Mouse (Mus musculus) splenic B cell, adult 2 months (primary cell): ENCODE measurements at regions not wholly inside any gene's neighbourhood (a gene's known extent, or its start where the extent isn't known, plus 50 kb on each side); places are given as distances from the start of the nearest gene placed in this dataset.

Source experiments
- DNase-seq: peaks from one replicate; pipeline ENCODE4 v3.0.0-alpha.2; 2011; ENCODE audit warnings: low read depth, low spot score
- H3K27me3 ChIP-seq: 2 replicates; pipeline ENCODE4 v1.6.1; 2012; ENCODE audit warnings: mild to moderate bottlenecking, low read length, moderate library complexity, mixed read lengths; ENCODE audit not compliant: control insufficient read depth, poor library complexity, insufficient read depth, severe bottlenecking
- H3K36me3 ChIP-seq: 2 replicates; pipeline ENCODE4 v1.6.1; 2012; ENCODE audit warnings: mild to moderate bottlenecking, low read length, moderate library complexity, mixed read lengths; ENCODE audit not compliant: control insufficient read depth, poor library complexity, insufficient read depth, severe bottlenecking

DNA sequence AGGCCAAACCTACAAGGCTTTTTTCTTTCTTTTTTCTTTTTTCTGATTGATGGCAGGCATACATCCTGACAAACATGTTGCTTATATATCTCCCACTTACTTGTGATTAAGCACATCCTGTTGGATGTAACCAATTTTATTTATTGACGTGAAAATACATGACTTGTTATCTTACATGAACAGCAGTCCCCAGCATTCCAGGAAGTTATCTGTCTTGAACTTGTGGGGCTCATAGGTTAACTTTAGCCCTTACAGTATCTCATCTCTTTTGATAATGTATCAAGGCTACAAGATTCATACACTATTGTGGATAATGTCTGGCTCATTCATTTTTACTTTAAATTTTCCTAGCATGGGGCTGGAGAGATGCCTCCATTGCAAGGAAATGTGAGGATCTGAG, 852.0 kb upstream of the Agtr1b start:
- DNase-seq: no peak
- no peaks in the 10 kb centered on the region for H3K36me3 ChIP-seq
- no peaks in the 10 kb centered on the region for H3K27me3 ChIP-seq

GRCm38 (mm10) chr3:21241184-21241583, 835.3 kb upstream of the Tbl1xr1 start:
- Histone ChIP-seq H3K36me3 (no peaks in the 10 kb centered on the region), H3K27me3 (no peaks in the 10 kb centered on the region)
- no peak for DNase-seq

GRCm38 (mm10) chr3:21256129-21256760, 820.2 kb upstream of the Tbl1xr1 start:
- no peak for DNase-seq
- no peaks in the 10 kb centered on the region for H3K36me3 ChIP-seq
- H3K27me3 ChIP-seq: no peaks in the 10 kb centered on the region

DNA sequence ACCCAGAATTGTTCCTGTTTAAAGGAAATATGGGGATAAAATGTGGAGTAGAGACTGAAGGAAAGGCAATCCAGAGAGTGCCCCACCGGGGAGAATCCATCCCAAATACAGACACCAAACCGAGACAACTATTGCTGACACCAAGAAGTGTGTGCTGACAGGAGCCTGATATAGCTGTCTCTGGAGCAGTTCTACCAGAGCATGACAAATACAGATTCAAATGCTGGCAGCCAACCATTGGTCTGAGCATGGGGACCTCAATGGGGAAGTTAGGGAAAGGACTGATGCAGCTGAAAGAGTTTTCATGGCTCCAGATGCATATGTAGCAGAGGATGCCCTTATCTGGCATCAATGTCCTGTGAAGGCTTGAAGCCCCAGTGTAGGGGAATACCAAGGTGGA, 813.1 kb upstream of the Tbl1xr1 start:
- H3K27me3 ChIP-seq: no peaks in the 10 kb centered on the region
- DNase-seq: no peak
- no peaks in the 10 kb centered on the region for H3K36me3 ChIP-seq

DNA sequence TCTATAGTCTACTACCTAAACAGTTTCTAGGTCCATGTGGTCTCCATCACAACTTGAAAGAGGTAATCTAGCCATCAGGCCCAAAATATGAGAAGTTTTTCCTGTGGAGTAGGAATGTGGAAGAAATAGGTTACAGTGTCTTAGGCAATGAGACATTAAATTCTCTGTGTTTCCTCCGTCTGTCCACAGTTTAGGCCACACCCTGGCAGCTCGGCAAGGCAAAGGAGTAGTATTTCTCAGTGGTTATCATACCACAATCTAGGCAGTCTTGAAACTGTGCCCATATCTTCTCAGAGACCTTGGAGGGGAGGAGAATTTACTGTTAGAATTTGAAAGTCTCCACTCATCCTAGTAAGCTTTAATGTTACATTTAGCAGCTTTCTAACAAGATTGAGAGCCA, 811.0 kb upstream of the Tbl1xr1 start:
- Histone ChIP-seq H3K27me3 (no peaks in the 10 kb centered on the region), H3K36me3 (no peaks in the 10 kb centered on the region)
- DNase-seq: no peak

- no peaks in the 10 kb centered on the region for H3K36me3 ChIP-seq
- DNase-seq: no peak
- no peaks in the 10 kb centered on the region for H3K27me3 ChIP-seq
These were observed 807.9 kb upstream of the Tbl1xr1 start for GRCm38 (mm10) chr3:21268429-21269129.

DNA sequence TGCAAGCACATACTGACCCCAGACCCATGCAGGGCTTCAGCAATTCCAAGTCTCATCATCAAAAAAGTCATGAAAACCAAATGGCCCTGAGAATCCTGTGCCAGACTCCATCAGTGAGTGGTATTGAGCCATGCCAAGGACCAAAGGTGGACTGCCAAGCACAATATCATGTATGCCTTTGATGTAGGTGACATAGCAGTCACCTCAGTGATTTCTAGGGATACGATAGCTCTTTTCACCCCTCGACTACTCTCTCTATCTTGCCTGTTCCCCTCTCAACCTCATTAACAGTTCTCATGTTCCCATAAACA, 807.4 kb upstream of the Tbl1xr1 start:
- no peaks in the 10 kb centered on the region for H3K36me3 ChIP-seq
- H3K27me3 ChIP-seq: no peaks in the 10 kb centered on the region
- DNase-seq: no peak

GRCm38 (mm10) chr3:21270788-21271187, 805.7 kb upstream of the Tbl1xr1 start:
- Histone ChIP-seq H3K27me3 (no peaks in the 10 kb centered on the region), H3K36me3 (no peaks in the 10 kb centered on the region)

GRCm38 (mm10) chr3:21272219-21272618, 804.2 kb upstream of the Tbl1xr1 start:
- no peak for DNase-seq
- Histone ChIP-seq H3K36me3 (no peaks in the 10 kb centered on the region), H3K27me3 (no peaks in the 10 kb centered on the region)

More at GRCm38 (mm10) chr3:21270788-21271187, 805.7 kb upstream of the Tbl1xr1 start:
- DNase-seq: no peak

GRCm38 (mm10) chr3:21292774-21293173, 783.7 kb upstream of the Tbl1xr1 start:
- DNase-seq: no peak
- Histone ChIP-seq H3K36me3 (no peaks in the 10 kb centered on the region), H3K27me3 (no peaks in the 10 kb centered on the region; the same call in 1 of the 2 replicates)

GRCm38 (mm10) chr3:21293308-21293707, 783.1 kb upstream of the Tbl1xr1 start:
- Histone ChIP-seq H3K27me3 (no peaks in the 10 kb centered on the region; the same call in 1 of the 2 replicates), H3K36me3 (no peaks in the 10 kb centered on the region)
- DNase-seq: no peak

DNA sequence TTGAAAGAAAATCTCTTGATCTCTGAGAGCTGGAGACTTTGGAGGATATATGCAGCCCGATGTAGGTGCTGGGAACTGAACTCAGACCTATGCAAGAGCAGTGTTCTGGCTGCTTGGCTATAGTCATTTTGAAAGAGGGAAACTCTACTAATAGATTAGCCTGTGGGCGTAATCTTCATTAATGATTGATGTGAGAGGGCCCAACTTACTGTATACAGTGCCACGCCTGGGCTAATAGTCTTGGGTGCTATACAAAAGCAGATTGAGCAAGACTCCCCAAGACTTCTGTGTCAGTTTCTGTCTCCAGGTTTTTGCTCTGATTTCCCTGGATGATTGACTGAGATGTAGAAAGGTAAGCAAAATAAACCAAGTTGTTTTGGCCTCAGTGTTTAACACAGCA, 781.7 kb upstream of the Tbl1xr1 start:
- H3K36me3 ChIP-seq: no peaks in the 10 kb centered on the region
- H3K27me3 ChIP-seq: no peaks in the 10 kb centered on the region; the same call in 1 of the 2 replicates
- no peak for DNase-seq

GRCm38 (mm10) chr3:21296581-21297110, 779.8 kb upstream of the Tbl1xr1 start:
- no peak for DNase-seq

DNA sequence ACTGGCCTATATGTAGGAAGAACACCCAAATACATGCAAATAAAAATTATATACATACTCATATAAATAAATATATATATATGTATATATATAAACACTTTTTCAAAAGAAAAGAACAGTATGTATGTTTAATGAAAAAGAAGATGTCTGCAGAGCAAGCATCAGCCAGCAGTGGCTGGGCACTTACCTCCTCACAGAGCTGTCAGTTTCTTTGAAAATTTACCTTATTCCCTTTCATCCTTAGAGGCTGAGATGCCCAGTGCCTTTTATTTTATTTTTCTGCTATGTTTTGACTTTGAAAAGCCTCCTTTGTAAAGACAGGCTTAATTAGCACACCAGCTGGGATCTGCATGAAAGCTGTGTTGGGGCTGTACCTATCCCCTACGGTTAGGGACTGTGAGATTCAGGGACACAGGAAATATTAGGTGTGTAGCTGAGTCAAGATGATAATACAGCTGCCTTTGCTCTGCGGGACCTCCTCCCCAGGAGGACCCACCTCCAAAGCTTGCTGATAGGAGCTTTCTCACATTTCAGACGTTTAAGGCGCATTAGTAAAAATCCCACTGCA, 751.0 kb upstream of the Tbl1xr1 start:
- H3K36me3 ChIP-seq: no peaks in the 10 kb centered on the region
- H3K27me3 ChIP-seq: no peaks in the 10 kb centered on the region
- DNase-seq: no peak

More at GRCm38 (mm10) chr3:21296581-21297110, 779.8 kb upstream of the Tbl1xr1 start:
- Histone ChIP-seq H3K27me3 (no peaks in the 10 kb centered on the region), H3K36me3 (no peaks in the 10 kb centered on the region)

- H3K36me3 ChIP-seq: no peaks in the 10 kb centered on the region
- no peaks in the 10 kb centered on the region for H3K27me3 ChIP-seq
- no peak for DNase-seq
These were observed 734.5 kb upstream of the Tbl1xr1 start for GRCm38 (mm10) chr3:21341916-21342315.
